Mouse (Mus musculus): Measurements from ENCODE around the gene Dnajc16.

DNA sequence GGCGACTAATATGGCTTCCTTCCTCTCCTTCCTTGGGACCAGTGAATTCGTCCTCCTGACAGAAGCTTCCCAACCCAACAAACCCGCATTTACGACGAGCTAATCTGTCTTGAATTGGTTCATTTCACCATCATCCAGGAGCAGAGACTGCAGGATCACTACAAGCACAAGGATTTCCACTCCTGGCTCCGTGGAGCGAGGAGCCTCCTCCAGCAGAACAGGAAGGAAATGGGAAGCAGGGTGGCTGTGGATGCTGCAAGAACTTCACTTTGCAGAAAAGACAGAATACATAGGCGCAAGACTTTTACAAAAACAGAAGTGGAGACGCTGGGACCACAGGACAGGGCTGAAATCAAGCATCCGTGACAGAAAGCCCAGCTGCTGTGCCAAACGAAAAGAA lies 66.1 kb downstream of the Dnajc16 start:
- TF ChIP-seq CTCF (IDR thresholded peaks at IDR 0.05; ENCODE audit: borderline replicate concordance, insufficient read depth, low read depth, low read length): no peak
- TF ChIP-seq POLR2A (IDR thresholded peaks at IDR 0.05; ENCODE audit: borderline replicate concordance, insufficient read depth, low read length): no peak
